Comparison of ENCODE assay signal across 18 mouse cellular contexts in genomic region chr9:106328772-106329511, GRCm38 (mm10). TPM values are rescaled to one million over a fixed set of nuclear protein-coding genes. Genes with fewer than 3 reads are reported as not detected.
DNase-seq lines count a peak whose midpoint lies in the region; ATAC-seq and TF ChIP-seq lines count a peak whose summit lies in the region.
"Had no signal": no experiment of that assay in that cellular context is flagged by ENCODE, and none has a peak within 500 bp of the region (broad histone marks: within the 10 kb centered on the region; RNA-seq: fewer than 3 reads in every experiment).

No protein-coding gene starts in this region.

- H3K9me3 ChIP-seq in intestine, embryonic 15.5 days: no peaks in the 10 kb centered on the region
- no peaks in the 10 kb centered on the region for H3K9me3 ChIP-seq in intestine, postnatal 0 days (ENCODE audit: control insufficient read depth)
- no peaks in the 10 kb centered on the region for H3K9me3 ChIP-seq in lung, embryonic 15.5 days
- no peaks in the 10 kb centered on the region for H3K9me3 ChIP-seq in embryonic facial prominence, embryonic 13.5 days
- H3K9me3 ChIP-seq: forebrain, embryonic 13.5 days; hindbrain, embryonic 13.5 days; midbrain, embryonic 13.5 days had no signal

- no peak overlapping the region for H3K4me2 ChIP-seq in intestine, embryonic 15.5 days (replicated peaks)
- H3K4me2 ChIP-seq in intestine, postnatal 0 days (replicated peaks; ENCODE audit: low read depth): no peak overlapping the region
- H3K4me2 ChIP-seq in lung, embryonic 15.5 days: no peak overlapping the region
- no peak overlapping the region for H3K4me2 ChIP-seq in embryonic facial prominence, embryonic 13.5 days
- H3K4me2 ChIP-seq: forebrain, embryonic 13.5 days; hindbrain, embryonic 13.5 days; midbrain, embryonic 13.5 days had no signal

- TF ChIP-seq CTCF in intestine, postnatal 0 days (IDR thresholded peaks at IDR 0.05; ENCODE audit: low read depth): no peak
- no peak for TF ChIP-seq CTCF in lung, adult 2 months (IDR thresholded peaks at IDR 0.05; ENCODE audit: insufficient read depth, low read length)

- H3K27me3 ChIP-seq in intestine, embryonic 15.5 days (replicated peaks): no peaks in the 10 kb centered on the region
- H3K27me3 ChIP-seq in intestine, postnatal 0 days (replicated peaks; ENCODE audit: control insufficient read depth, insufficient read depth, low read length): no peaks in the 10 kb centered on the region
- H3K27me3 ChIP-seq in lung, embryonic 15.5 days: no peaks in the 10 kb centered on the region
- H3K27me3 ChIP-seq in embryonic facial prominence, embryonic 13.5 days: no peaks in the 10 kb centered on the region
- H3K27me3 ChIP-seq: forebrain, embryonic 13.5 days; hindbrain, embryonic 13.5 days; midbrain, embryonic 13.5 days had no signal

- 0 out of 2 replicates have a peak, but pooled peaks cover 5% of the 10 kb centered on the region for H3K4me1 ChIP-seq in intestine, embryonic 15.5 days (replicated peaks)
- no peaks in the 10 kb centered on the region for H3K4me1 ChIP-seq in intestine, postnatal 0 days (replicated peaks; ENCODE audit: control insufficient read depth, insufficient read depth, low read length)
- H3K4me1 ChIP-seq in lung, embryonic 15.5 days: peaks cover 32% of the 10 kb centered on the region
- peaks cover 15% of the 10 kb centered on the region for H3K4me1 ChIP-seq in lung, adult 2 months (ENCODE audit: control insufficient read depth, insufficient read depth, low read length)
- H3K4me1 ChIP-seq in embryonic facial prominence, embryonic 13.5 days: peaks cover 63% of the 10 kb centered on the region

- DNase-seq in lung, adult 2 months: no peak
- no peak for DNase-seq in left cerebral cortex, postnatal 25 days (ENCODE audit: low spot score in 2 of 2)
- no peak for DNase-seq in ovary, adult 18-20 months (ENCODE audit: low spot score)
- DNase-seq: B cell, adult 2 months; cerebellum, adult 11 months; cerebellum, postnatal 36 days; kidney, adult 2 months; liver; right cerebral cortex, postnatal 14 days; thymus, adult 2 months had no signal

- H3K27ac ChIP-seq in intestine, embryonic 15.5 days: peak overlapping the region; percentile 48; the same call in 1 of the 2 replicates
- no peak overlapping the region for H3K27ac ChIP-seq in intestine, postnatal 0 days (ENCODE audit: low read depth, low read length)
- peak overlapping the region; percentile 83 for H3K27ac ChIP-seq in lung, embryonic 15.5 days
- H3K27ac ChIP-seq in embryonic facial prominence, embryonic 13.5 days: peak overlapping the region; percentile 57; the same call in 1 of the 2 replicates
- H3K27ac ChIP-seq: forebrain, embryonic 13.5 days; hindbrain, embryonic 13.5 days; midbrain, embryonic 13.5 days had no signal

- intact Hi-C loops in left cerebral cortex, postnatal 25 days (cut with DNase I): no loop called here

- no peak for ATAC-seq in intestine, embryonic 15.5 days
- no peak for ATAC-seq in intestine, postnatal 0 days
- ATAC-seq in lung, embryonic 15.5 days (ENCODE audit: borderline replicate concordance, extremely low read depth, low FRiP score, low TSS enrichment): 0 out of 2 replicates have a peak, but pooled peaks have one; percentile 8
- ATAC-seq in embryonic facial prominence, embryonic 13.5 days (ENCODE audit: insufficient number of reproducible peaks, insufficient read depth, low FRiP score, low TSS enrichment, low read depth): no peak
- ATAC-seq in megakaryocyte-erythroid progenitor cell, adult 5-6 weeks (replicated peaks; ENCODE audit: low FRiP score, low TSS enrichment, poor library complexity, severe bottlenecking): 0 out of 2 replicates have a peak, but pooled peaks have one; percentile 14
- ATAC-seq: forebrain, embryonic 13.5 days; midbrain, embryonic 13.5 days had no signal

- no peaks in the 10 kb centered on the region for H3K36me3 ChIP-seq in intestine, embryonic 15.5 days
- H3K36me3 ChIP-seq in intestine, postnatal 0 days (ENCODE audit: control insufficient read depth, insufficient read depth): no peaks in the 10 kb centered on the region; the same call in 1 of the 2 replicates
- H3K36me3 ChIP-seq in lung, embryonic 15.5 days: no peaks in the 10 kb centered on the region
- 0 out of 2 replicates have a peak, but pooled peaks cover 4% of the 10 kb centered on the region for H3K36me3 ChIP-seq in embryonic facial prominence, embryonic 13.5 days
- H3K36me3 ChIP-seq: hindbrain, embryonic 13.5 days; midbrain, embryonic 13.5 days had no signal

- no peak overlapping the region for H3K9ac ChIP-seq in intestine, embryonic 15.5 days
- no peak overlapping the region for H3K9ac ChIP-seq in intestine, postnatal 0 days (ENCODE audit: low read depth, low read length)
- H3K9ac ChIP-seq in lung, embryonic 15.5 days: no peak overlapping the region
- 0 out of 2 replicates have a peak overlapping the region, but pooled peaks have one; percentile 6 for H3K9ac ChIP-seq in embryonic facial prominence, embryonic 13.5 days
- H3K9ac ChIP-seq: forebrain, embryonic 13.5 days; midbrain, embryonic 13.5 days had no signal

- no peak overlapping the region for H3K4me3 ChIP-seq in intestine, embryonic 15.5 days (replicated peaks)
- no peak overlapping the region for H3K4me3 ChIP-seq in intestine, postnatal 0 days (ENCODE audit: low read depth, low read length)
- H3K4me3 ChIP-seq in lung, embryonic 15.5 days: no peak overlapping the region
- H3K4me3 ChIP-seq in lung, adult 2 months (replicated peaks; ENCODE audit: extremely low read depth, low read depth, low read length): no peak overlapping the region
- H3K4me3 ChIP-seq in embryonic facial prominence, embryonic 13.5 days: no peak overlapping the region
- H3K4me3 ChIP-seq: forebrain, embryonic 13.5 days; hindbrain, embryonic 13.5 days; midbrain, embryonic 13.5 days had no signal

- no peak for TF ChIP-seq POLR2A in lung, adult 2 months (IDR thresholded peaks at IDR 0.05; ENCODE audit: borderline replicate concordance, extremely low read depth, low read depth, low read length)

- WGBS in intestine, embryonic 15.5 days: 77% methylated on average over 5 of the region's 5 CpGs
- 77% methylated on average over 5 of the region's 5 CpGs for WGBS in intestine, postnatal 0 days
- 58% methylated on average over 5 of the region's 5 CpGs for WGBS in lung, embryonic 15.5 days
- 66% methylated on average over 5 of the region's 5 CpGs for WGBS in lung, adult 2 months
- 64% methylated on average over 5 of the region's 5 CpGs for WGBS in embryonic facial prominence, embryonic 13.5 days

RNA-seq across cellular contexts. Expression of gene Dusp7, which starts 39.5 kb away (rescaled TPM):
- 10.0 and 10.3 TPM in 2 replicates for polyA plus RNA-seq in intestine, embryonic 15.5 days (2015; fragmentation: Nextera tagmentation; extraction: Ambion mirVana)
- polyA plus RNA-seq in intestine, postnatal 0 days (2015; fragmentation: Nextera tagmentation; extraction: Ambion mirVana): 4.6 TPM in 2 replicates
- 16.5 and 17.5 TPM in 2 replicates for polyA plus RNA-seq in lung, embryonic 15.5 days (2015; fragmentation: Nextera tagmentation; extraction: Ambion mirVana)
- 223 and 262 TPM in 2 replicates for polyA plus RNA-seq in lung, adult 2 months (2012; rRNA removed)
- 40.3 and 40.6 TPM in 2 replicates for polyA plus RNA-seq in embryonic facial prominence, embryonic 13.5 days (2015; fragmentation: Nextera tagmentation; extraction: Ambion mirVana)
- total RNA-seq in megakaryocyte-erythroid progenitor cell, adult 5-6 weeks (2014; fragmentation: Nextera tagmentation): 19.0 and 22.9 TPM in 2 replicates
- total RNA-seq in megakaryocyte-erythroid progenitor cell, adult 5-6 weeks (2017): 3.2 and 7.2 TPM in 2 replicates
- 100 to 1,000 TPM; 101 to 109 TPM for total RNA-seq in left cerebral cortex, postnatal 25 days (2021)

RNA-seq across cellular contexts. Expression of gene Poc1a, which starts 48.1 kb away (rescaled TPM):
- 25.9 and 28.2 TPM in 2 replicates for polyA plus RNA-seq in intestine, embryonic 15.5 days (2015; fragmentation: Nextera tagmentation; extraction: Ambion mirVana)
- 11.5 and 12.3 TPM in 2 replicates for polyA plus RNA-seq in intestine, postnatal 0 days (2015; fragmentation: Nextera tagmentation; extraction: Ambion mirVana)
- 29.5 and 32.0 TPM in 2 replicates for polyA plus RNA-seq in lung, embryonic 15.5 days (2015; fragmentation: Nextera tagmentation; extraction: Ambion mirVana)
- 5.7 and 7.9 TPM in 2 replicates for polyA plus RNA-seq in lung, adult 2 months (2012; rRNA removed)
- polyA plus RNA-seq in embryonic facial prominence, embryonic 13.5 days (2015; fragmentation: Nextera tagmentation; extraction: Ambion mirVana): 22.9 and 26.0 TPM in 2 replicates
- total RNA-seq in megakaryocyte-erythroid progenitor cell, adult 5-6 weeks (2014; fragmentation: Nextera tagmentation): 29.1 and 48.1 TPM in 2 replicates
- total RNA-seq in megakaryocyte-erythroid progenitor cell, adult 5-6 weeks (2017): 28.1 and 40.0 TPM in 2 replicates
- total RNA-seq in left cerebral cortex, postnatal 25 days (2021): 10 to 100 TPM; 17.2 to 18.9 TPM

Comparison
In these comparisons a context has a peak if more than half of its experiments do, and no peak if none do; other contexts are left out.
1. ATAC-seq: peak in lung, embryonic 15.5 days (single experiment) and megakaryocyte-erythroid progenitor cell, adult 5-6 weeks (single experiment); none in intestine, embryonic 15.5 days (single experiment), intestine, postnatal 0 days (single experiment) and embryonic facial prominence, embryonic 13.5 days (single experiment).